Mouse (Mus musculus): ENCODE measurements around the gene Ddx43.

GRCm38 (mm10) chr9:78442579-78443392, 47.2 kb downstream of the Ddx43 start, which contains the start of gene Cgas:
- no peak for TF ChIP-seq EP300 (IDR thresholded peaks at IDR 0.05; ENCODE audit: insufficient read depth, low read depth, low read length)
- TF ChIP-seq POLR2A (IDR thresholded peaks at IDR 0.05; ENCODE audit: insufficient read depth, low read length), result no peak
